Mouse (Mus musculus) MEL (cell line): ENCODE results near the gene Cdc25a.

Source experiments
- CTCF ChIP-seq, 3 experiments: IDR thresholded peaks in 2 of 3; conservative IDR thresholded peaks in 1 of 3; 2 replicates each; pipeline ENCODE4 v1.5.1; 2011 to 2012; ENCODE audit warnings: low read length in 3 of 3, low read depth in 2 of 3, mild to moderate bottlenecking in 2 of 3, improper control_type of control experiment in 1 of 3, inconsistent platforms in 1 of 3, mixed read lengths in 1 of 3, moderate library complexity in 1 of 3; ENCODE audit not compliant: control insufficient read depth in 1 of 3, insufficient read depth in 1 of 3, poor library complexity in 1 of 3, severe bottlenecking in 1 of 3
- ELF1 ChIP-seq: IDR thresholded peaks from 2 replicates; pipeline ENCODE4 v1.6.1; 2014; ENCODE audit warnings: low read depth, mild to moderate bottlenecking, inconsistent platforms, low read length, improper control_type of control experiment, moderate library complexity
- GABPA ChIP-seq: IDR thresholded peaks from 2 replicates; pipeline ENCODE4 v1.6.1; 2012; ENCODE audit warnings: low read depth, mild to moderate bottlenecking, inconsistent platforms, low read length, improper control_type of control experiment, moderate library complexity
- JUND ChIP-seq: IDR thresholded peaks from 2 replicates; pipeline ENCODE4 v1.6.1; 2011; ENCODE audit warnings: low read depth, mild to moderate bottlenecking, improper control_type of control experiment, low read length
- MYC ChIP-seq: IDR thresholded peaks from 2 replicates; pipeline ENCODE4 v1.6.1; 2011; ENCODE audit warnings: low read depth, mild to moderate bottlenecking, low read length, improper control_type of control experiment, moderate library complexity
- POLR2A ChIP-seq, 2 experiments: IDR thresholded peaks; 2 replicates each; pipeline ENCODE4 v1.6.1; 2011 to 2012; ENCODE audit warnings: low read length in 2 of 2, mild to moderate bottlenecking in 2 of 2, control low read depth in 1 of 2, improper control_type of control experiment in 1 of 2, low read depth in 1 of 2, moderate library complexity in 1 of 2; ENCODE audit not compliant: control insufficient read depth in 1 of 2, insufficient read depth in 1 of 2, poor library complexity in 1 of 2
- RAD21 ChIP-seq: IDR thresholded peaks from 2 replicates; pipeline ENCODE4 v1.6.1; 2011; ENCODE audit warnings: mild to moderate bottlenecking, low read depth, low read length, improper control_type of control experiment
- SMC3 ChIP-seq: IDR thresholded peaks from 2 replicates; pipeline ENCODE4 v1.6.1; 2011; ENCODE audit warnings: low read depth, low read length, improper control_type of control experiment
- ZMIZ1 ChIP-seq: IDR thresholded peaks from 2 replicates; pipeline ENCODE4 v1.6.1; 2012; ENCODE audit warnings: low read depth, mild to moderate bottlenecking, inconsistent platforms, low read length, improper control_type of control experiment, moderate library complexity

DNA sequence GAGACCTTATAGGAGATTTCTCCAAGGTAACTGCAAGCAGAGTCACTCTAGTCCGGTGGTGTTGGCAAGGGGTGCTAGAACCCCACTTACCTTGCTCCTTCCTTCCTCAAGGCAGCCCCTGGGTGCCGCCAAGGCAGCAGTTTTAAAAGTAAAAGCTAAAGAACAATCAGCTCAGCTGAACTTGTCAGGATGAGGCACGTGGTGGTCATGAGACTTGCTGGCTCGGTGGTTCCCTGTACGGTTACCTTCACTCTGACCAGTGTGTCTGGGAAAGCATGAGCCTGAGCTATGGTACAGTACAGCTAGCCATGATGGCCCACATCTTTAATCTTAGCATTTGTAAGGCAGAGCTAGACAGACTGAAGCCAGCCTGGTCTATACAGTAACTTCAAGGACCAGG lies 11.9 kb downstream of the Cdc25a start:
- TF ChIP-seq ELF1 (no peak), POLR2A (IDR thresholded peaks at IDR 0.05; ENCODE audit: control insufficient read depth in 1 of 2, insufficient read depth in 1 of 2, low read depth in 1 of 2, low read length in 2 of 2, poor library complexity in 1 of 2) (no peak), CTCF (IDR thresholded peaks at IDR 0.05 in 2 of 3, conservative IDR thresholded peaks at IDR 0.05 in 1 of 3; ENCODE audit: control insufficient read depth in 1 of 3, insufficient read depth in 1 of 3, low read depth in 2 of 3, low read length in 3 of 3, poor library complexity in 1 of 3, severe bottlenecking in 1 of 3) (no peak), JUND (no peak), MYC (no peak), GABPA (no peak), ZMIZ1 (no peak), RAD21 (no peak), SMC3 (no peak)
